Comparison of ENCODE assay signal across 16 mouse cellular contexts in genomic region chr5:67883564-67884171, GRCm38 (mm10). TPM values are rescaled to one million over a fixed set of nuclear protein-coding genes. Genes with fewer than 3 reads are reported as not detected.
DNase-seq lines count a peak whose midpoint lies in the region; ATAC-seq lines count a peak whose summit lies in the region.
"Had no signal": no experiment of that assay in that cellular context is flagged by ENCODE, and none has a peak within 500 bp of the region (broad histone marks: within the 10 kb centered on the region; RNA-seq: fewer than 3 reads in every experiment).

No protein-coding gene starts in this region.

- no peaks in the 10 kb centered on the region for H3K36me3 ChIP-seq in forebrain, embryonic 10.5 days (replicated peaks)
- H3K36me3 ChIP-seq in forebrain, embryonic 11.5 days (ENCODE audit: control insufficient read depth, insufficient read depth, low read length), result no peaks in the 10 kb centered on the region
- H3K36me3 ChIP-seq in liver, embryonic 13.5 days, result no peaks in the 10 kb centered on the region
- H3K36me3 ChIP-seq: limb, embryonic 12.5 days; midbrain, embryonic 12.5 days had no signal

- DNase-seq in forebrain, embryonic 10.5 days (ENCODE audit: extremely low spot score, low spot score), result no peak
- DNase-seq in forebrain, embryonic 11.5 days (ENCODE audit: low spot score), result no peak
- DNase-seq in lung, adult 18-20 months, result peak; percentile 48 to 54
- no peak for DNase-seq in lung, postnatal 14 days
- peak; percentile 18 for DNase-seq in liver, embryonic 13.5 days
- no peak for DNase-seq in cerebellum, adult 9-10 months
- no peak for DNase-seq in adrenal gland, postnatal 10 days
- DNase-seq: kidney, postnatal 25 days; thymus, adult 18-20 months had no signal

- no peak overlapping the region for H3K4me3 ChIP-seq in forebrain, embryonic 10.5 days
- H3K4me3 ChIP-seq in forebrain, embryonic 11.5 days (ENCODE audit: low read depth, low read length), result no peak overlapping the region
- no peak overlapping the region for H3K4me3 ChIP-seq in liver, embryonic 13.5 days (replicated peaks)
- H3K4me3 ChIP-seq: limb, embryonic 12.5 days; midbrain, embryonic 12.5 days had no signal

- 79% methylated on average over 1 of the region's 1 CpGs for WGBS in forebrain, embryonic 10.5 days
- WGBS in forebrain, embryonic 11.5 days, result 82% methylated on average over 1 of the region's 1 CpGs
- WGBS in liver, embryonic 13.5 days (ENCODE audit: insufficient replicate concordance), result 90% methylated on average over 1 of the region's 1 CpGs

- no peak for ATAC-seq in forebrain, embryonic 11.5 days (replicated peaks; ENCODE audit: low FRiP score)
- peak; percentile 86 for ATAC-seq in liver, embryonic 13.5 days (ENCODE audit: low read depth)
- peak; percentile 79 for ATAC-seq in megakaryocyte progenitor cell, adult 5-6 weeks (replicated peaks; ENCODE audit: poor library complexity)
- ATAC-seq: inflammation-experienced regulatory T-cells, adult 6 months had no signal

- H3K27ac ChIP-seq in forebrain, embryonic 10.5 days, result 0 out of 2 replicates have a peak overlapping the region, but pooled peaks have one; percentile 30
- H3K27ac ChIP-seq in forebrain, embryonic 11.5 days (ENCODE audit: low read depth, low read length), result no peak overlapping the region
- no peak overlapping the region for H3K27ac ChIP-seq in liver, embryonic 13.5 days
- H3K27ac ChIP-seq: limb, embryonic 12.5 days; midbrain, embryonic 12.5 days had no signal

- H3K9ac ChIP-seq in forebrain, embryonic 11.5 days (ENCODE audit: low read length), result no peak overlapping the region
- no peak overlapping the region for H3K9ac ChIP-seq in liver, embryonic 13.5 days
- H3K9ac ChIP-seq: limb, embryonic 12.5 days; midbrain, embryonic 12.5 days had no signal

- no peak overlapping the region for H3K4me2 ChIP-seq in forebrain, embryonic 11.5 days (ENCODE audit: low read depth, low read length, severe bottlenecking)
- no peak overlapping the region for H3K4me2 ChIP-seq in liver, embryonic 13.5 days
- H3K4me2 ChIP-seq: limb, embryonic 12.5 days; midbrain, embryonic 12.5 days had no signal

- peaks cover 8% of the 10 kb centered on the region for H3K4me1 ChIP-seq in forebrain, embryonic 10.5 days
- no peaks in the 10 kb centered on the region for H3K4me1 ChIP-seq in forebrain, embryonic 11.5 days (replicated peaks; ENCODE audit: control insufficient read depth, insufficient read depth, low read length)
- peaks cover 18% of the 10 kb centered on the region for H3K4me1 ChIP-seq in liver, embryonic 13.5 days (replicated peaks)
- H3K4me1 ChIP-seq: limb, embryonic 12.5 days had no signal

- no peaks in the 10 kb centered on the region for H3K9me3 ChIP-seq in forebrain, embryonic 10.5 days
- no peaks in the 10 kb centered on the region for H3K9me3 ChIP-seq in forebrain, embryonic 11.5 days (ENCODE audit: control insufficient read depth, low read length)
- no peaks in the 10 kb centered on the region for H3K9me3 ChIP-seq in liver, embryonic 13.5 days (replicated peaks)
- H3K9me3 ChIP-seq: limb, embryonic 12.5 days; midbrain, embryonic 12.5 days had no signal

- no peaks in the 10 kb centered on the region for H3K27me3 ChIP-seq in forebrain, embryonic 10.5 days (ENCODE audit: poor library complexity, severe bottlenecking)
- H3K27me3 ChIP-seq in forebrain, embryonic 11.5 days (ENCODE audit: control insufficient read depth, insufficient read depth, low read length), result no peaks in the 10 kb centered on the region
- H3K27me3 ChIP-seq in liver, embryonic 13.5 days, result no peaks in the 10 kb centered on the region
- H3K27me3 ChIP-seq: limb, embryonic 12.5 days had no signal

RNA-seq across cellular contexts. Expression of gene Atp8a1, which starts 36.4 kb away (rescaled TPM):
- 11.6 and 15.1 TPM in 2 replicates for polyA plus RNA-seq in forebrain, embryonic 10.5 days (2016; fragmentation: Nextera tagmentation; extraction: Ambion mirVana)
- polyA plus RNA-seq in forebrain, embryonic 11.5 days (2014; fragmentation: Nextera tagmentation; extraction: Ambion mirVana), result 19.6 and 25.7 TPM in 2 replicates
- polyA plus RNA-seq in liver, embryonic 13.5 days (2015; fragmentation: Nextera tagmentation; extraction: Ambion mirVana), result 45.2 and 47.2 TPM in 2 replicates
- 47.8 and 66.9 TPM in 2 replicates for total RNA-seq in megakaryocyte progenitor cell, adult 5-6 weeks (2015)
- total RNA-seq in megakaryocyte progenitor cell, adult 5-6 weeks (2017), result 32.0 and 37.8 TPM in 2 replicates
- total RNA-seq in adrenal gland, postnatal 10 days (2021), result 10 to 100 TPM; 17.5 to 26.6 TPM

RNA-seq across cellular contexts. Expression of gene Gm5108, which starts 57.8 kb away (rescaled TPM):
- polyA plus RNA-seq in forebrain, embryonic 10.5 days (2016; fragmentation: Nextera tagmentation; extraction: Ambion mirVana), result not detected in 2 replicates
- polyA plus RNA-seq in forebrain, embryonic 11.5 days (2014; fragmentation: Nextera tagmentation; extraction: Ambion mirVana), result not detected in 2 replicates
- polyA plus RNA-seq in liver, embryonic 13.5 days (2015; fragmentation: Nextera tagmentation; extraction: Ambion mirVana), result not detected in 2 replicates
- not detected in 2 replicates for total RNA-seq in megakaryocyte progenitor cell, adult 5-6 weeks (2015)
- total RNA-seq in megakaryocyte progenitor cell, adult 5-6 weeks (2017), result not detected in 2 replicates
- not detected for total RNA-seq in adrenal gland, postnatal 10 days (2021)
- total RNA-seq: adrenal gland, postnatal 4 days; gastrocnemius, postnatal 36 days had no signal
- polyA plus RNA-seq: heart, embryonic 16.5 days; inflammation-experienced regulatory T-cells, adult 6 months; limb, embryonic 12.5 days; midbrain, embryonic 12.5 days had no signal

Comparison
In these comparisons a context has a peak if more than half of its experiments do, and no peak if none do; other contexts are left out.
1. DNase-seq: peak in lung, adult 18-20 months (2 of 2) and liver, embryonic 13.5 days (single experiment); none in forebrain, embryonic 10.5 days (single experiment), forebrain, embryonic 11.5 days (single experiment), lung, postnatal 14 days (single experiment), cerebellum, adult 9-10 months (single experiment) and adrenal gland, postnatal 10 days (single experiment).